Mouse (Mus musculus) heart, postnatal 25 days (tissue): Measurements from ENCODE around the gene Osbpl9. TPM values are rescaled to one million over a fixed set of nuclear protein-coding genes. Genes with fewer than 3 reads are reported as not detected.

Experiments used
- DNase-seq: peaks from one replicate; pipeline ENCODE4 v3.0.0; 2022; ENCODE audit warnings: low spot score
- intact Hi-C: fragments of 180-260 bp; cut with DNase I; formaldehyde crosslinking; loops from one replicate; pipeline ENCODE4 v1.15.1; 2025
- total RNA-seq, 2 experiments: library from RNA; stranded (reverse); gene quantifications; 2 replicates each; pipeline ENCODE4 v1.2.3; 2021

Osbpl9 gene
- total RNA-seq, 2 experiments from 2014 or later, result 104 to 105 TPM

DNA sequence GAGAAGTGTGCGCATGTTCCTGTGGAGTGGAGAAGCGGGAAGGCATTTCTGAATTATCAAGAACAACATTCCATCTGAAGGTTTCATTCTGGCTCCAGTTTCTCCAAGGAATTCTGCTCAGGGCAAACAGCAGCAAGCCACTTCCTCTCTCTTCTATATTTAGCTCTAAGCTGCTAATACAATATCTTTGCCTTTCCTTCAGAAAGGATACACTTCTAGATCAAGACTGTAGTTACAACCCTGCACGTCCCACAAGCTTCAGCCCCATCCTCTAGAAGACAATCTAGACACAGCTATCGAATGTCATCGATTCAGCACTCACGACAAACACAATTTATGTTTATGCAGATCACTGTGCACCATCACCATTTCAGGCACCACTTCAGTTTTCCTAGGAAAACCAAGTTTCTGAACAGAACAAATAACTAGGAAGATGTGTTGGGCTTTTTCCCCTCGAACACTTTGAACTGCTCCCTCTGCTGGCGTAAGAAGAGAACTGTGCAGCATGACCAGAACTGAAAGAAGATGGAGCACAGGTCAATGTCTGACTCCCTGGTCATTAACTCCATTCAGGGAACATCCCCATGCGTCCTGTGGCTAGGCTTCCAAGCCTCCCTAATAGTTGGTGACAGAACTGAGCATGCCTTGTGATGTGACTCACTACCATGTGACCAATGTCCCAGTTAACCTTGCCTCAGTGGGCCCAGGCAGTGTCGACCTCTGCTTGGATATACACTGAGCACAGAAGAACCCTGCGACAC is 54.6 kb downstream of the Osbpl9 start:
- intact Hi-C loops, result loop anchor here (5.0 kb wide), 1 partner anchor 40 kb away; no protein-coding TSS in a partner anchor
- peak; percentile 32 for DNase-seq

GRCm38 (mm10) chr4:109143091-109143490 is 59.0 kb downstream of the Osbpl9 start:
- intact Hi-C loops, result no loop called here

DNA sequence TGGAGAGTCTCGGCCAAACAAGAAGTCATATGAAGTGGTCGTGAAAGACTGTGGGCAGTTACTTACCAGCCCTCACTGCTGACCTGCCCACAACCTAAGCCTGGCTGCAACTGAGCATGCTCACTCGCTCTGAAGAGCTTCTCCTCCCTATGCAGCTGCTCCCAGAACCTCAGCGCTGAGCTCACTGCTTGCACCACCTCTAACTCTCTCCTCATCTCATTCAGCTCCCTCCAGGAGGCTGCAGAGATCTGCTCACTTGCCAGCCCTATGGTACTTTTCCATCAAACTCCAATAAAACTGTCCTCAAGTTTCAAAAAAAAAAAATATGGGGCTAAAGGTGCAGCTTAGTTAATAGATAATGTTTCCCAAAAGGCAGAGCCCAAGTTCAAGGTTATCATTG is 63.5 kb downstream of the Osbpl9 start:
- intact Hi-C loops, result no loop called here
- no peak for DNase-seq

More at GRCm38 (mm10) chr4:109143091-109143490, 59.0 kb downstream of the Osbpl9 start:
- no peak for DNase-seq

DNA sequence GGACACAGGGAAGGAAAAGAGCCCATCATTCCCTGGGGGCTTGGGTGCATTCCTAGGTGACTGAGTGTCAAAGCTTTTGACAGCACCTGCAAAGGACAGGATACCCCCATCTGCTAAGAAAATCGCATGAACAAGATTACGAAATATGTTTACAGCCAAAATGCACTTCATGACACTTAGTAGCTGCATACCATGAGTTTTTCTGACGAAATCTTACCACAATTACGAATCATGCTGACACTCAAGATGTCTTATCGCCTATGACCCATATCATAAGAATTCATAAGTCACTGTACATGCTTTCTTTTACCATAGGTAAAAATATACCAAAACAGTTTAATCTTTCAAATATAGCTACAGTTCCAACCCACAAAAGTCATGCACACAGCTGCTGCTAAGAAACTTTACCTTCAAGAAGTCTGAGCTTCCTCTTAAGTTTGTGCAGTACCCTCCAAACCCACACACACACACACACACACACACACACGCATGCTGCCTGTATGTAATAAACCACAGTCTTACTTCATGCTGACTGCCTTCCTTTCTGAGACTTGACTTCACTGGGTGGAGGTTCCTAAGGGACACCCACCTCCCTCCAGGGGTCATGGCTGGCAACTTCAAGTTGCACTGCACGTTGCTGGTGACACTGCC is 65.5 kb downstream of the Osbpl9 start:
- intact Hi-C loops, result no loop called here
- DNase-seq, result no peak

DNA sequence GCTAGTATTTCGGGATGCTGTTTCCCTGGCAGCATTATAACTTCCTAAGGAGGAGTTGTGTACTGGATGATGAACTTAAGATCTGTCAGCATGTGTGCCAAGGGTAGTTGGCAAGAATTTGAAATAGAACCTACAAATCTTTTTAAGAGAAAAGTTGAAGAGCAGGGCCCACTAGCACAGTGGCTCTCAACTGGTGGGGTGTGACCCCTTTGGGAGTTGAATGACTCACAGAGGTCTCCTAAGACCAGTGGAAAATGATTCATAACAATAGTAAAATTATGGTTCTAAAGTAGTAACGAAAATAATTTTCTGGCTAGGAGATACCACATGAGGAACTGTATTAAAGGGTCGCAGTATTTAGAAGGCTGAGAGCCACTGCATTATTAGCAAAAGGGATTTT is 67.1 kb downstream of the Osbpl9 start:
- intact Hi-C loops, result no loop called here
- DNase-seq, result no peak

DNA sequence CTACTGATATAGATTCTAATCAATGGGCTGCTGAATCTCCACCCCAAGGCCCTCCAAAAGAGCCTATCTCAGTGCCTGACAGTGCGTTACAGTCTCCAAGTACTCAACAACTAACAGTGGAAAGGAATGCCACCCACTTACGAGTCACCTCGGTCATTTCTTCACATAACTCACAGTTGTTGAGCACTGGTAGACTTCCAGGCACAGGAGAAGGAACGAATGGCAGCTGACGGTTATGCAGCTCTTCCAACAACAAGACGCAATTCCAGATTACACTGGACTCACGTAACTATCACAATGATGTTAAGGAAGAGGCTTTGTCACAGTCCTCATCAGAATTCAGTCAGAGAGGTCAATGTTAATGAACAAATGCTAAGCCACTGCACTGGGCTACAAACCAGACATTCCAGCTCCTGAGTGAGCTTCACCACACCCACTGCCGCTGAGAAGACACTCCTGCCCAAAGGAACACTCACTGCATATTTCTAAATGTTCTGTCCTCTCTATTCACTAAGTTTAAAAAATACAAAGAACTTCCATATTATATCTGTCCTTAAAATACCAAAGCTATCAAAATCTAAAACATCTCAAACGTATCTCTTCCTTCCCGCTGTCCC is 70.7 kb downstream of the Osbpl9 start:
- DNase-seq, result no peak
- intact Hi-C loops, result no loop called here

DNA sequence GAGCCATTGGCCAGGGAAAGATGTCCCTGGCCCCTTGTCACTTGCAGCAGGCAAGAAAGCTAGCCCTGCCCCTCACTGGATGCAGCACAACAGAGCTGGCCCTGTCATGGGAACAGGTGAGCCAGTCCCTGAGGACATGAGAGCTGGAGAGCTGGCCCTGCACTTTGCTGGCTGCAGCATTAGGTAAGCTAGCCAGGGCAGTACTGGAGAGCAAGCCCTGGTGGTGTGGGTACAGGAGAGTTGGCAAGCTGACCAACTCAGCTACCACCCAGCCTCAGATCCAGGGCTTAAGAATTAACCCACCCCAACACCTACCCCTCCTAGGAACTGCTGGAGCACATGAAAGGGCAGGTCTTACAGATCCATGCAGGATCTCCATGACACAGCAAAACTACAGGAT is 73.1 kb downstream of the Osbpl9 start:
- DNase-seq, result no peak
- intact Hi-C loops, result no loop called here

DNA sequence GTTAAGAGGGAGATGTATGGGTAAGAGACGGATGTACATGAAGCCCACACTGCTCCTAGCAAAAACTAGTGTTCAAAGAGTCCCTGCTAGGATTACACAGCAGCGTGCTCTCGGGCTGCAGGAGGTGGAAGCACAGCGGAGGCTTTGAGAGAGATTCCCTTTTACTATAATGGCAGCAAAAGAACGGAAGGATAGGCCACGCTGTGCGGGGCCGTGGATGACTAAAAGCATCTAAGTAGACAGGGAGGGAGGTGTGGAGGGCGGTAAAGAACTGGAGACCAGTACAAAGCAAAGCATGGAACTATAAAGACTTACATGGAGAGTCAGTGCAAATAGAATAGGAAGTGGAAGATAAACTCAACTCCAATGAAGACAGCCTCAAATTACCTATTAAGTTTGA is 74.1 kb downstream of the Osbpl9 start:
- no peak for DNase-seq

DNA sequence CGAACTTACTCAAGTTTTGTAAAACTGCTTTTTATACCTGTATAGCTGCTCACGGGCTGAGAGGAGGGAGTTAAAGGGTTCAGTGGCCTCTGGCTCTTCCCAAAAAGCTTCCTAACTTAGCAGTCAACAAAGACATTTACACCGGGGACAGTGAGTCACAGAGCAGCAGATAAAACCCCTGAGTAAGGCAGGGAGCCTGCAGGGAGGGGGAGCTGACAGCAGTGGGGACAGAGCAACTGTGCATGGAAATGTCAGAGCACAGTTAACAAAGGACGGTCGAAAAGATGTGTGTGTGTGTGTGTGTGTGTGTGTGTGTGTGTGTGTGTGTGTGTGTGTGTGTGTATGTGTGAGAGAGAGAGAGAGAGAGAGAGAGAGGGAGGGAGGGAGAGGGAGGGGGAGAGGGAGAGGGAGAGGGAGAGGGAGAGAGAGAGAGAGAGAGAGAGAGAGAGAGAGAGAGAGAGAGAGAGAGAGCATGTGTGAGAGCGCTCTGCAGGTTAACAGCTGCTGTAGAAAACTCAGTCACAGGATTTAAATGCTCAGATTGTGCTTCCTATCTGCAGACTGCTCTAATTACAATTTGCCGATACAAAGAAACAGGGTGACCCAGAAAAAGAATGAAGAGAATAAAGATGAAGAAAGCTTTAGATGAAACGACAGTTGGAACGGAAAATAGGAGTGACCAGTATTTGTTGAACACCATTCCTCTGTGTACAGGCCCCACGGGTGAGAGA is 75.1 kb downstream of the Osbpl9 start:
- intact Hi-C loops, result no loop called here

More for the DNA sequence above, 74.1 kb downstream of the Osbpl9 start:
- intact Hi-C loops, result no loop called here

DNA sequence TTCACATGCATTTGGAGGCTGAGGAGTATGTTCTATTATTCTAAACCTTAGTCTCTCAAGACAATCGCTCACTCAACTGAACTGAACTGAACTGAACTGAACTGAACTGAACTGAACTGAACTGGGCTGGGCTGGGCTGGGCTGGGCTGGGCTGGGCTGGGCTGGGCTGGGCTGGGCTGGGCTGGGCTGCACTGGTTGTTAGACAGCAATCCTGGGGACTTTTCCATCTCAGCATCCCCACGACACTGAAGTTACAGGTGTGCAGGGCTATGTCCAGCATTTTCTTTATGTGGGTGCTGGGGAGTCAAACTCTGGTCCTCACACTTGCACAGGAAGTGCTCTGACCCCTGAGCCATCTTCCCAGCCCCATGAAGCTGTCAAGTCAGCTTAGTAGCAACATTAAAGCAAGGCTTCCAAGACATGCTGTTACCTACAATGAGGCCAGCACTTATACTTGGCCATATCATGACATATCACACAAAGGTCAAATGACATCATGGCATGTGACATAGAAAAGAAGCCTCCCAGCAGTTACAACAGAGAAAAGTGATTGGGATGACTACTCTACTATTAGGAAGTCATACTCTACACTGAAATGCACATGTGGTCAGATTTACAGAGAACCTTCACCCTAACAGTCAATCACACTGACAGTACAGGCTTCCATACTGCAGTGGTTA is 76.2 kb downstream of the Osbpl9 start:
- intact Hi-C loops, result no loop called here

More for the DNA sequence above, 75.1 kb downstream of the Osbpl9 start:
- no peak for DNase-seq

DNA sequence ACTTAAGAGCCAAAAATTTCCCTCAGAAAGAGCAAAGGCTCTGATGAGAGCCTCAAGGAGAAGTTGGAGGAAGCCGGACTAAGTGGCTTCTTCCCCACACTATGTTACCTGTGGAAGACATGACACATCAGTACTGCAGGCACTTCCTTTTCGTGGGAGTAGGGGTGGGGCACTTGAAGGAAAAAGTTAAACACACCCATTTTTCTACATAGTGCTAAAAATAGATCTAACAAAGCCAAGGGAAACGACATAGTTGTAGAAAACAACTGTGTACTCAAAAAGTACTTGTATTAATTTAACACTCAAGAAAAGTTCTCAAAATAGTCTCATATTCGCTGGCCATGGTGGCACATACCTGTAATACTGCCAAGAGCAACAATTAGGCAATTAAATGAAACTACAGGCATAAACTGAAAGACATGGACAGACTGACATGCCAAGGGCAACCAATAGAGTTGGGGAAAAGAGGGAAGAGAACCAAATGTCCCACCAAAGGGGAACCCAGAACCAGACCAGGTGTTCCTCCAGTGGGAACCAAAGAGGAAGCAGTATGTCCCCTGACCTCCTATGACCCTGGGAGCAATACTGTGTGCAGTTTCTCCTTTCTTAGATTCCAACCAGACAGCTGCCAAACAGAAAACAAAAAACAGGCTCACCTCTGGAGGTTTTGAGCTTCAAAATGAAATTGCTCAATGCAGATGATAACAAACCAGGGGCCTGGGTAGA is 79.1 kb downstream of the Osbpl9 start:
- no peak for DNase-seq
- intact Hi-C loops, result no loop called here

More for the DNA sequence above, 76.2 kb downstream of the Osbpl9 start:
- no peak for DNase-seq

- intact Hi-C loops, result no loop called here
- DNase-seq, result no peak
Measured at GRCm38 (mm10) chr4:109120735-109121134, 81.3 kb downstream of the Osbpl9 start.

- no peak for DNase-seq
- intact Hi-C loops, result loop anchor here (5.0 kb wide), 1 partner anchor 33 kb away; no protein-coding TSS in a partner anchor
Measured at GRCm38 (mm10) chr4:109119641-109120125, 82.4 kb downstream of the Osbpl9 start.

DNA sequence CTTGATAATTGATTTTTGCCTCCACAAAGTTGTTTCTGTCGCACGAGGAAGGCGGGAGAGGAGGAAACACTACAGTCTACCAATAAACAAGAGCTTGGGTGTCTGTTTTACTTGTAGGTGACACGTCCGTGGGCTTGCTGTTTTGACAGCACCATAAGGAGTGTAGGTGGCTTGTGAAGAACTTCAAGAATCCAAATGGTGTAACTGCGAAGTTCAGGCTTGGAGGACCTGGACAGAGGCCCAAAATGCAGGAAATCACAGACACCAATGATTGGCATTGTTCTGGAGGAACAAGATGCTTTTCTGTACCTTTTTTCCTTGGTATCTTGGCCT is 83.8 kb downstream of the Osbpl9 start:
- DNase-seq, result no peak
- intact Hi-C loops, result loop anchor here (5.0 kb wide), 1 partner anchor 34 kb away; no protein-coding TSS in a partner anchor

GRCm38 (mm10) chr4:109117596-109118326 is 84.3 kb downstream of the Osbpl9 start:
- intact Hi-C loops, result loop anchor here (5.0 kb wide), 1 partner anchor 35 kb away; no protein-coding TSS in a partner anchor
- peak; percentile 84 for DNase-seq

- intact Hi-C loops, result loop anchor here (5.0 kb wide), 1 partner anchor 35 kb away; no protein-coding TSS in a partner anchor
- DNase-seq, result no peak
Measured at GRCm38 (mm10) chr4:109116938-109117337, 85.1 kb downstream of the Osbpl9 start.

DNA sequence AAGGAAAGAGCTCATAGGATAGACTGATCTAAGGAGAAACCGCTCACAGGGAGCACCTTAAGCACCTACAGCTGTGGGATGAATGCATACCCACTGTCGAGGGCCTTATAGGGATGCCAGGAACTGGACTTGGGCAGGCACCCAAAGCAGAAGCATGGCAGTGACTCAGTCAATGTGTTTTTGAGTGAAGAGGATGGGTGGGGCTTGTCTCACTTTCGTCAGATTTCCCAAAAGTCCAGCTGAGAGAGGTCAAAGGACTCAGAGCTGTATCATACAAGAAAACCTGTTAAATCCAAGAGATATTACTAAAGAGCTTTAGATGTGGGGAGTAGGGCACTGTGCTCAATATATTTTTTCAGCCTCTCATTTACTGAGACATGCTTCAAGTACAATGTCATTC is 85.6 kb downstream of the Osbpl9 start:
- intact Hi-C loops, result loop anchor here (5.0 kb wide), 1 partner anchor 36 kb away; no protein-coding TSS in a partner anchor
- DNase-seq, result peak; percentile 53

GRCm38 (mm10) chr4:109115742-109116141 is 86.3 kb downstream of the Osbpl9 start:
- DNase-seq, result no peak
- intact Hi-C loops, result loop anchor here (5.0 kb wide), 1 partner anchor 37 kb away; no protein-coding TSS in a partner anchor
